Mouse (Mus musculus): ENCODE measurements around the gene Man2a2. TPM values are rescaled to one million over a fixed set of nuclear protein-coding genes. Genes with fewer than 3 reads are reported as not detected.

Gene Man2a2
- total and polyA plus RNA-seq, 3 experiments = 12.5 to 46.3 (median 44.3) TPM

GRCm38 (mm10) chr7:80330278-80330677 lies 40.9 kb downstream of the Man2a2 start:
- dilution Hi-C loops (cut with MboI; ENCODE audit: extremely low pct_ligation_motif_present, extremely low pct_unique_long_range_greater_than_20kb, low sequenced_read_pairs) (no loop called here), in situ Hi-C loops (cut with MboI; ENCODE audit: low pct_ligation_motif_present, low pct_unique_long_range_greater_than_20kb, low sequenced_read_pairs) (no loop called here)
- H3K9me3 ChIP-seq (replicated peaks; ENCODE audit: low read length) = peaks cover 15% of the 10 kb centered on the region
- no peak overlapping the region for H3K4me3 ChIP-seq (replicated peaks in 1 of 3; ENCODE audit: low read depth in 2 of 3, low read length in 2 of 3, poor library complexity in 1 of 3)
- TF ChIP-seq MEF2A (IDR thresholded peaks at IDR 0.05; ENCODE audit: borderline replicate concordance, low read depth, low read length) (no peak), POLR2A (IDR thresholded peaks at IDR 0.05; ENCODE audit: low read depth, low read length) (no peak), SIN3A (IDR thresholded peaks at IDR 0.05; ENCODE audit: low read length) (no peak), MYC (IDR thresholded peaks at IDR 0.05; ENCODE audit: low read depth, low read length) (no peak), NELFE (IDR thresholded peaks at IDR 0.05; ENCODE audit: low read depth, low read length) (no peak), EP300 (IDR thresholded peaks at IDR 0.05; ENCODE audit: low read length) (no peak), USF2 (conservative IDR thresholded peaks at IDR 0.05; ENCODE audit: low read depth, low read length) (no peak), JUND (conservative IDR thresholded peaks at IDR 0.05; ENCODE audit: low read depth, low read length) (no peak)
- DNase-seq (ENCODE audit: extremely low read depth) = no peak
- H3K4me1 ChIP-seq (ENCODE audit: control insufficient read depth in 1 of 2, insufficient read depth in 2 of 2) = no peaks in the 10 kb centered on the region
- no peak overlapping the region for H3K27ac ChIP-seq (ENCODE audit: insufficient read depth, low read depth)
- H3K4me2 ChIP-seq (ENCODE audit: insufficient read depth, low read depth, poor library complexity, severe bottlenecking) = no peak overlapping the region
- no peak overlapping the region for H3K9ac ChIP-seq (ENCODE audit: insufficient read depth, low read depth)
- H3K36me3 ChIP-seq (replicated peaks in 1 of 2; ENCODE audit: control insufficient read depth in 1 of 2, insufficient read depth in 1 of 2, low read length in 1 of 2) = peaks cover 91 to 96% of the 10 kb centered on the region in 2 experiments
- H3K79me2 ChIP-seq (replicated peaks; ENCODE audit: control insufficient read depth, extremely low read depth, insufficient read depth, poor library complexity, severe bottlenecking) = no peaks in the 10 kb centered on the region
- H3K27me3 ChIP-seq (replicated peaks) = no peaks in the 10 kb centered on the region

GRCm38 (mm10) chr7:80326076-80326475 lies 45.1 kb downstream of the Man2a2 start:
- no peak overlapping the region for H3K4me2 ChIP-seq (ENCODE audit: insufficient read depth, low read depth, poor library complexity, severe bottlenecking)
- no peak overlapping the region for H3K4me3 ChIP-seq (replicated peaks in 1 of 3; ENCODE audit: low read depth in 2 of 3, low read length in 2 of 3, poor library complexity in 1 of 3)
- DNase-seq (ENCODE audit: extremely low read depth) = no peak
- in situ Hi-C loops (cut with MboI; ENCODE audit: low pct_ligation_motif_present, low pct_unique_long_range_greater_than_20kb, low sequenced_read_pairs) (no loop called here), dilution Hi-C loops (cut with MboI; ENCODE audit: extremely low pct_ligation_motif_present, extremely low pct_unique_long_range_greater_than_20kb, low sequenced_read_pairs) (no loop called here)
- no peak overlapping the region for H3K27ac ChIP-seq (ENCODE audit: insufficient read depth, low read depth)
- peaks cover 55 to 66% of the 10 kb centered on the region in 2 experiments for H3K36me3 ChIP-seq (replicated peaks in 1 of 2; ENCODE audit: control insufficient read depth in 1 of 2, insufficient read depth in 1 of 2, low read length in 1 of 2)
- peaks cover 3 to 18% of the 10 kb centered on the region in 2 experiments; a peak in 3 of 4 replicates for H3K4me1 ChIP-seq (ENCODE audit: control insufficient read depth in 1 of 2, insufficient read depth in 2 of 2)
- H3K27me3 ChIP-seq (replicated peaks) = no peaks in the 10 kb centered on the region
- no peak overlapping the region for H3K9ac ChIP-seq (ENCODE audit: insufficient read depth, low read depth)
- no peak for TF ChIP-seq UBTF (IDR thresholded peaks at IDR 0.05; ENCODE audit: low read depth, low read length)
- no peak for TF ChIP-seq CHD1 (IDR thresholded peaks at IDR 0.05; ENCODE audit: low read depth, low read length)
- TF ChIP-seq ELF1 (IDR thresholded peaks at IDR 0.05; ENCODE audit: low read depth, low read length) = no peak
- TF ChIP-seq NRF1 (IDR thresholded peaks at IDR 0.05; ENCODE audit: low read depth, low read length) = no peak
- TF ChIP-seq TBP (conservative IDR thresholded peaks at IDR 0.05; ENCODE audit: low read depth, low read length) = no peak
- no peak for TF ChIP-seq MAZ (IDR thresholded peaks at IDR 0.05; ENCODE audit: low read depth, low read length)
- no peak for TF ChIP-seq JUND (conservative IDR thresholded peaks at IDR 0.05; ENCODE audit: low read depth, low read length)
- TF ChIP-seq NELFE (IDR thresholded peaks at IDR 0.05; ENCODE audit: low read depth, low read length) = no peak
- H3K79me2 ChIP-seq (replicated peaks; ENCODE audit: control insufficient read depth, extremely low read depth, insufficient read depth, poor library complexity, severe bottlenecking) = peaks cover 12% of the 10 kb centered on the region
- no peaks in the 10 kb centered on the region for H3K9me3 ChIP-seq (replicated peaks; ENCODE audit: low read length)
